Mouse (Mus musculus) inflammation-experienced regulatory T-cells (primary cell): ENCODE measurements around the gene Zbtb43. TPM values are rescaled to one million over a fixed set of nuclear protein-coding genes. Genes with fewer than 3 reads are reported as not detected.

Experiments
- polyA plus RNA-seq, 2 experiments: library from polyadenylated mRNA; unstranded; fragments of 100-300 nt; shearing (Covaris generic); gene quantifications; one replicate each; pipeline ENCODE4 v1.2.1; 2017

Gene Zbtb43
- 10 to 100 TPM; 18.2 to 22.0 TPM for polyA plus RNA-seq

GRCm38 (mm10) chr2:33468466-33469097, at the start of gene Zbtb43:
Gene Zbtb43 (minus strand): TSS chr2:33468559.

DNA sequence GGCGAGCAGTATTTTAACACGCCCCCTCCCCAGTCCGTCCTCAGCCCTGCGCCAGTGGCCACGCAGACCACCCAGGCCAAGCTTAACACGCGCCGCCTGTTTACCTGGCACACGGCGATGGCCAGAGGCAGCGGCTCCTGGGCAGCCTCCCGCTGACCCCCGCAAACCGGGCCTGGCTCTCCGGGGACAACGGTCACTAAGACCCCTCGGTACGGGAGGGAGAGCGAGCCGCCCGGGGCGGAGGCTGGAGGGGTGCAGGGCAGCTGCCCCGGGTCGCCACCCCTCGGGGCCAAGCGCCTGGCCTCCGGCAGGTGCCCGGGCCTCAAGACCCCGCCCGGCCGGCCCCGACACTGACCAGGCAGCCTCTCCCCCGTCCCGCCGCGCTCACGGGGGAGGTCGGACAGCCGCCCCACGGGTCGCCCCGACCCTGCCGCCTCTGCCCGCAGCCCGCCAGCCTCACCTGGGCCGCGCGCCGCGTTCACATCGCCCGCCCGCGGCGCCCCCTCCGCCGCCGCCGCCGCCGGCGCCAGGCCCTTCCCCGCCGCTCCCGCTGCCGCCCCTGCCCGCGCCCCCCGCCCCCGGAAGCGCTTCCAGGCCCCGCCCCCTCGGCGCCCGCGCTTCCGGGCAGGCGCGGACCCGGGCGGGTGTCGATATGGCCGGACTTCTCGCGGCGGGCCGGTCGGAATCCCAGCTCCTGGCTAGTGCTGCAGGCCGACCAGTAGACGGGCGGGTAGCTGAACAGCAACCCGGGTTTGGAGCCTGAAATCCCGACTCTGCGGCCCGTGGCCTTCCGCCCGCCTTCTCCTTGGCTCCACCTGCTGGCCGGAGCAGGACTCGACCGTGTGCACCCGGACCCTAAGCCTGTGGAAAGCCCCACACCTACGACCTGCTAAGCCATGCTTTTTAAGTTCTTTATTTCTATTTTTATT, 37.3 kb downstream of the Zbtb43 start, which contains the start of gene Zbtb34:
Gene Zbtb34 (minus strand): TSS at position 554 of the 929 bp plus-strand sequence.

Other genes with a start within 250 kb of the Zbtb43 start
- 1 to 10 TPM; 7.5 to 9.8 TPM for gene Ralgps1, start 97.1 kb downstream of the Zbtb43 start, polyA plus RNA-seq
- gene Zbtb34, start 37.2 kb downstream of the Zbtb43 start, polyA plus RNA-seq = 1 to 10 TPM; 2.1 to 2.3 TPM
- gene Lmx1b, start 172.0 kb upstream of the Zbtb43 start, polyA plus RNA-seq = not detected